Mouse (Mus musculus): ENCODE data around the gene Olfr1168. TPM values are rescaled to one million over a fixed set of nuclear protein-coding genes. Genes with fewer than 3 reads are reported as not detected.
"Not testable (repeated sequence)": the region's sequence is repeated elsewhere in the genome, so short reads cannot be mapped to it uniquely, and the experiment has no call there.

The Olfr1168 gene
- not detected in 2 replicates for polyA plus RNA-seq (2012; rRNA removed)

- no peak for DNase-seq (ENCODE audit: low read depth)
- no peak for TF ChIP-seq CTCF (IDR thresholded peaks at IDR 0.05; ENCODE audit: borderline replicate concordance, extremely low read depth, insufficient read depth, insufficient read length)
- no peak for TF ChIP-seq POLR2A (IDR thresholded peaks at IDR 0.05; ENCODE audit: borderline replicate concordance, extremely low read depth, insufficient read depth, insufficient read length, poor library complexity, severe bottlenecking)
These were observed at the start of gene Olfr1168 for GRCm38 (mm10) chr2:88181580-88181979. Gene Olfr1168 (plus strand): TSS chr2:88181880.

GRCm38 (mm10) chr2:88155093-88155492 is 26.6 kb upstream of the Olfr1168 start, which contains the start of gene Olfr1167:
Gene Olfr1167 (minus strand): TSS chr2:88155193.
- not testable (repeated sequence) for DNase-seq (ENCODE audit: low read depth)

- DNase-seq (ENCODE audit: low read depth), result no peak
- TF ChIP-seq POLR2A (IDR thresholded peaks at IDR 0.05; ENCODE audit: borderline replicate concordance, extremely low read depth, insufficient read depth, insufficient read length, poor library complexity, severe bottlenecking), result no peak
- TF ChIP-seq CTCF (IDR thresholded peaks at IDR 0.05; ENCODE audit: borderline replicate concordance, extremely low read depth, insufficient read depth, insufficient read length), result no peak
These were observed 39.1 kb downstream of the Olfr1168 start for GRCm38 (mm10) chr2:88220784-88221183.

- no peak for DNase-seq (ENCODE audit: low read depth)
- TF ChIP-seq CTCF (IDR thresholded peaks at IDR 0.05; ENCODE audit: borderline replicate concordance, extremely low read depth, insufficient read depth, insufficient read length) (no peak), POLR2A (IDR thresholded peaks at IDR 0.05; ENCODE audit: borderline replicate concordance, extremely low read depth, insufficient read depth, insufficient read length, poor library complexity, severe bottlenecking) (no peak)
These were observed 46.6 kb downstream of the Olfr1168 start, which contains the start of gene Olfr1170 for GRCm38 (mm10) chr2:88228234-88228633. Gene Olfr1170 (minus strand): TSS chr2:88228334.

Other genes with a start within 250 kb of the Olfr1168 start
- gene Olfr1155, start 236.7 kb upstream of the Olfr1168 start, polyA plus RNA-seq (2012; rRNA removed), result not detected in 2 replicates
- not detected in 2 replicates for gene Olfr1156, start 228.8 kb upstream of the Olfr1168 start, polyA plus RNA-seq (2012; rRNA removed)
- gene Olfr1157, start 213.6 kb upstream of the Olfr1168 start, polyA plus RNA-seq (2012; rRNA removed), result not detected in 2 replicates
- not detected in 2 replicates for gene Olfr74, start 207.2 kb upstream of the Olfr1168 start, polyA plus RNA-seq (2012; rRNA removed)
- gene Olfr1158, start 191.8 kb upstream of the Olfr1168 start, polyA plus RNA-seq (2012; rRNA removed), result not detected in 2 replicates
- gene Olfr1160, start 173.6 kb upstream of the Olfr1168 start, polyA plus RNA-seq (2012; rRNA removed), result not detected in 2 replicates
- gene Olfr1161, start 159.1 kb upstream of the Olfr1168 start, polyA plus RNA-seq (2012; rRNA removed), result not detected in 2 replicates
- not detected in 2 replicates for gene Olfr73, start 144.2 kb upstream of the Olfr1168 start, polyA plus RNA-seq (2012; rRNA removed)
- gene Olfr1162, start 130.8 kb upstream of the Olfr1168 start, polyA plus RNA-seq (2012; rRNA removed), result not detected in 2 replicates
- not detected in 2 replicates for gene Olfr1163, start 110.0 kb upstream of the Olfr1168 start, polyA plus RNA-seq (2012; rRNA removed)
- gene Olfr1164, start 87.9 kb upstream of the Olfr1168 start, polyA plus RNA-seq (2012; rRNA removed), result not detected in 2 replicates
- gene Olfr1166, start 53.6 kb upstream of the Olfr1168 start, polyA plus RNA-seq (2012; rRNA removed), result not detected in 2 replicates
- gene Olfr1167, start 26.7 kb upstream of the Olfr1168 start, polyA plus RNA-seq (2012; rRNA removed), result not detected in 2 replicates
- gene Olfr1170, start 46.5 kb downstream of the Olfr1168 start, polyA plus RNA-seq (2012; rRNA removed), result not detected in 2 replicates
- gene Olfr1173, start 98.0 kb downstream of the Olfr1168 start, polyA plus RNA-seq (2012; rRNA removed), result not detected in 2 replicates
- not detected in 2 replicates for gene Olfr1174-ps, start 133.3 kb downstream of the Olfr1168 start, polyA plus RNA-seq (2012; rRNA removed)
- not detected in 2 replicates for gene Olfr1175-ps, start 145.3 kb downstream of the Olfr1168 start, polyA plus RNA-seq (2012; rRNA removed)
- not detected in 2 replicates for gene Olfr1176, start 154.8 kb downstream of the Olfr1168 start, polyA plus RNA-seq (2012; rRNA removed)
- gene Olfr1177-ps, start 164.6 kb downstream of the Olfr1168 start, polyA plus RNA-seq (2012; rRNA removed), result not detected in 2 replicates
- gene Olfr1178, start 205.2 kb downstream of the Olfr1168 start, polyA plus RNA-seq (2012; rRNA removed), result not detected in 2 replicates
- gene Olfr1179, start 224.6 kb downstream of the Olfr1168 start, polyA plus RNA-seq (2012; rRNA removed), result not detected in 2 replicates
- not detected in 2 replicates for gene Olfr1180, start 237.3 kb downstream of the Olfr1168 start, polyA plus RNA-seq (2012; rRNA removed)
- gene Olfr1181, start 244.3 kb downstream of the Olfr1168 start, polyA plus RNA-seq (2012; rRNA removed), result not detected in 2 replicates

Data from brain, embryonic 14.5 days (tissue).